Comparison of ENCODE assay signal across 19 mouse cellular contexts in the genomic region with DNA sequence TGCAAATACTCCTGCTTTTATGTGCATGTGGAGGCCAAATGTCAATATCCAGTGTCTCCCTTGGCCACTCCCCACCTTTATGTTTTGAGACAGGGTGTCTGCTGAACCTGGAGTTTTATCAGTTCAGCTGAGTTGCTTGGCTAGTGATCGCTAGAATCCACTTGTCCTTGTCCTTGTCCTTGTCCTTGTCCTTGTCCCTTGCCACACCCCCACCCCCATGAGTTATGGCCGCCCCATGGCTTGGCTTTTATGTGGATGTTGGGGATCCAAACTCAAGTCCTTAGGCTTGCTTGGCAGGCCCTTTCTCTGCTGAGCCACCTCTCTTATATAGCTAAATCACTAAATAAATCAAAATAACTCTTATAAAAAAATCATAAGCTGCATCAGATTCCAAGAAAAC. TPM values are rescaled to one million over a fixed set of nuclear protein-coding genes. Genes with fewer than 3 reads are reported as not detected.
DNase-seq lines count a peak whose midpoint lies in the region; ATAC-seq lines count a peak whose summit lies in the region.
"Had no signal": no experiment of that assay in that cellular context is flagged by ENCODE, and none has a peak within 500 bp of the region (broad histone marks: within the 10 kb centered on the region; RNA-seq: fewer than 3 reads in every experiment).

No protein-coding gene starts in this region.

- no peak overlapping the region for H3K4me3 ChIP-seq in embryonic facial prominence, embryonic 13.5 days
- no peak overlapping the region for H3K4me3 ChIP-seq in embryonic facial prominence, embryonic 10.5 days
- no peak overlapping the region for H3K4me3 ChIP-seq in lung, embryonic 15.5 days
- no peak overlapping the region for H3K4me3 ChIP-seq in intestine, embryonic 15.5 days (replicated peaks)
- H3K4me3 ChIP-seq: embryonic facial prominence, embryonic 12.5 days; forebrain, embryonic 10.5 days; hindbrain, embryonic 15.5 days; midbrain, embryonic 15.5 days had no signal

- H3K4me1 ChIP-seq in embryonic facial prominence, embryonic 13.5 days: 0 out of 2 replicates have a peak, but pooled peaks cover 12% of the 10 kb centered on the region
- H3K4me1 ChIP-seq in embryonic facial prominence, embryonic 10.5 days: peaks cover 42% of the 10 kb centered on the region
- H3K4me1 ChIP-seq in lung, embryonic 15.5 days: peaks cover 55% of the 10 kb centered on the region
- peaks cover 39% of the 10 kb centered on the region for H3K4me1 ChIP-seq in intestine, embryonic 15.5 days (replicated peaks)

- no peak overlapping the region for H3K4me2 ChIP-seq in embryonic facial prominence, embryonic 13.5 days
- no peak overlapping the region for H3K4me2 ChIP-seq in lung, embryonic 15.5 days
- H3K4me2 ChIP-seq in intestine, embryonic 15.5 days (replicated peaks): no peak overlapping the region
- H3K4me2 ChIP-seq: embryonic facial prominence, embryonic 12.5 days; hindbrain, embryonic 15.5 days; lung, embryonic 14.5 days; midbrain, embryonic 15.5 days had no signal

- H3K27ac ChIP-seq in embryonic facial prominence, embryonic 13.5 days: peak overlapping the region; percentile 60; the same call in 1 of the 2 replicates
- no peak overlapping the region for H3K27ac ChIP-seq in embryonic facial prominence, embryonic 10.5 days (replicated peaks)
- H3K27ac ChIP-seq in lung, embryonic 15.5 days: peak overlapping the region; percentile 84
- H3K27ac ChIP-seq in intestine, embryonic 15.5 days: peak overlapping the region; percentile 55
- H3K27ac ChIP-seq: embryonic facial prominence, embryonic 12.5 days; forebrain, embryonic 10.5 days had no signal

- no peak overlapping the region for H3K9ac ChIP-seq in embryonic facial prominence, embryonic 13.5 days
- H3K9ac ChIP-seq in lung, embryonic 15.5 days: no peak overlapping the region
- H3K9ac ChIP-seq in intestine, embryonic 15.5 days: no peak overlapping the region
- H3K9ac ChIP-seq: embryonic facial prominence, embryonic 12.5 days; hindbrain, embryonic 15.5 days; lung, embryonic 14.5 days; midbrain, embryonic 15.5 days had no signal

- H3K27me3 ChIP-seq in embryonic facial prominence, embryonic 13.5 days: no peaks in the 10 kb centered on the region
- no peaks in the 10 kb centered on the region for H3K27me3 ChIP-seq in embryonic facial prominence, embryonic 10.5 days (replicated peaks; ENCODE audit: low read depth, poor library complexity, severe bottlenecking)
- H3K27me3 ChIP-seq in lung, embryonic 15.5 days: no peaks in the 10 kb centered on the region
- H3K27me3 ChIP-seq in intestine, embryonic 15.5 days (replicated peaks): no peaks in the 10 kb centered on the region
- H3K27me3 ChIP-seq: embryonic facial prominence, embryonic 12.5 days; hindbrain, embryonic 15.5 days; midbrain, embryonic 15.5 days had no signal

- no peak for ATAC-seq in embryonic facial prominence, embryonic 13.5 days (ENCODE audit: insufficient number of reproducible peaks, insufficient read depth, low FRiP score, low TSS enrichment, low read depth)
- ATAC-seq in lung, embryonic 15.5 days (ENCODE audit: borderline replicate concordance, extremely low read depth, low FRiP score, low TSS enrichment): no peak
- peak; percentile 17 for ATAC-seq in intestine, embryonic 15.5 days
- ATAC-seq: midbrain, embryonic 15.5 days had no signal

- H3K9me3 ChIP-seq in embryonic facial prominence, embryonic 13.5 days: no peaks in the 10 kb centered on the region
- no peaks in the 10 kb centered on the region for H3K9me3 ChIP-seq in embryonic facial prominence, embryonic 10.5 days
- H3K9me3 ChIP-seq in lung, embryonic 15.5 days: no peaks in the 10 kb centered on the region
- H3K9me3 ChIP-seq in intestine, embryonic 15.5 days: no peaks in the 10 kb centered on the region
- H3K9me3 ChIP-seq: embryonic facial prominence, embryonic 12.5 days; forebrain, embryonic 10.5 days; hindbrain, embryonic 15.5 days; midbrain, embryonic 15.5 days had no signal

- peaks cover 17% of the 10 kb centered on the region for H3K36me3 ChIP-seq in embryonic facial prominence, embryonic 13.5 days
- peaks cover 41% of the 10 kb centered on the region for H3K36me3 ChIP-seq in embryonic facial prominence, embryonic 10.5 days (replicated peaks)
- peaks cover 8% of the 10 kb centered on the region for H3K36me3 ChIP-seq in lung, embryonic 15.5 days
- 0 out of 2 replicates have a peak, but pooled peaks cover 4% of the 10 kb centered on the region for H3K36me3 ChIP-seq in intestine, embryonic 15.5 days

- 92% methylated on average over 2 of the region's 2 CpGs for WGBS in embryonic facial prominence, embryonic 13.5 days
- 93% methylated on average over 2 of the region's 2 CpGs for WGBS in embryonic facial prominence, embryonic 10.5 days
- 74% methylated on average over 2 of the region's 2 CpGs for WGBS in lung, embryonic 15.5 days
- 71% methylated on average over 2 of the region's 2 CpGs for WGBS in intestine, embryonic 15.5 days

- DNase-seq in embryonic facial prominence, embryonic 10.5 days (ENCODE audit: low spot score): no peak
- DNase-seq in lung, postnatal 14 days: no peak
- no peak for DNase-seq in frontal cortex, postnatal 10 days (ENCODE audit: low spot score in 2 of 2)
- DNase-seq in layer of hippocampus, postnatal 10 days (ENCODE audit: low spot score in 2 of 2): no peak
- DNase-seq in ovary, postnatal 14 days (ENCODE audit: low spot score): no peak
- DNase-seq: gastrocnemius, postnatal 25 days; kidney, adult 8-10 months; liver; lung, embryonic 14.5 days; right cerebral cortex, adult 18-20 months; spleen, adult 18-20 months; thymus, postnatal 36 days had no signal

RNA-seq across cellular contexts. Expression of gene Abhd2, which starts 29.6 kb away (rescaled TPM):
- 13.9 and 15.2 TPM in 2 replicates for polyA plus RNA-seq in embryonic facial prominence, embryonic 13.5 days (2015; fragmentation: Nextera tagmentation; extraction: Ambion mirVana)
- 8.7 TPM in 2 replicates for polyA plus RNA-seq in embryonic facial prominence, embryonic 10.5 days (2016; fragmentation: Nextera tagmentation; extraction: Ambion mirVana)
- polyA plus RNA-seq in lung, embryonic 15.5 days (2015; fragmentation: Nextera tagmentation; extraction: Ambion mirVana): 16.5 and 17.1 TPM in 2 replicates
- 14.3 and 16.3 TPM in 2 replicates for polyA plus RNA-seq in intestine, embryonic 15.5 days (2015; fragmentation: Nextera tagmentation; extraction: Ambion mirVana)
- total RNA-seq in layer of hippocampus, postnatal 10 days (2021): 100 to 1,000 TPM in 1 of 2 experiments, 10 to 100 TPM in 1; 93.4 to 101 TPM
